Mouse (Mus musculus) left cerebral cortex, adult 8-10 months (tissue): Measurements from ENCODE around the gene Hdac11. TPM values are rescaled to one million over a fixed set of nuclear protein-coding genes. Genes with fewer than 3 reads are reported as not detected.

Experiments used
- DNase-seq, 2 experiments: peaks; one replicate each; pipeline ENCODE4 v3.0.0; 2022; ENCODE audit warnings: low spot score in 2 of 2
- total RNA-seq, 4 experiments: library from RNA; stranded (reverse); gene quantifications; 2 replicates each; pipeline ENCODE4 v1.2.4; 2022

Hdac11 gene
- total RNA-seq, 4 experiments from 2014 or later = 185 to 200 (median 195) TPM

- DNase-seq = no peak
Observed at GRCm38 (mm10) chr6:91137343-91137956, 19.0 kb upstream of the Hdac11 start.

- DNase-seq = no peak
Observed at GRCm38 (mm10) chr6:91139846-91140245, 16.6 kb upstream of the Hdac11 start.

- no peak for DNase-seq
Observed at GRCm38 (mm10) chr6:91145056-91145455, 11.4 kb upstream of the Hdac11 start.

GRCm38 (mm10) chr6:91145572-91145971, 10.9 kb upstream of the Hdac11 start:
- DNase-seq = no peak

- DNase-seq = no peak
Observed at GRCm38 (mm10) chr6:91146443-91147151, 9.9 kb upstream of the Hdac11 start.

- DNase-seq = no peak
Observed at GRCm38 (mm10) chr6:91147152-91147770, 9.2 kb upstream of the Hdac11 start.

GRCm38 (mm10) chr6:91152892-91153548, 3.4 kb upstream of the Hdac11 start:
- no peak for DNase-seq

GRCm38 (mm10) chr6:91153549-91154064, 2.9 kb upstream of the Hdac11 start:
- peak; percentile 64 to 79 for DNase-seq

- no peak for DNase-seq
Observed at GRCm38 (mm10) chr6:91154685-91155084, 1.8 kb upstream of the Hdac11 start.

- no peak for DNase-seq
Observed at GRCm38 (mm10) chr6:91155286-91155685, 1.2 kb upstream of the Hdac11 start.

- no peak for DNase-seq
Observed at GRCm38 (mm10) chr6:91156062-91156461, 403 bp upstream of the Hdac11 start.

- no peak for DNase-seq
Observed at GRCm38 (mm10) chr6:91157237-91157570, 739 bp downstream of the Hdac11 start.

- no peak for DNase-seq
Observed at GRCm38 (mm10) chr6:91159047-91159446, 2.6 kb downstream of the Hdac11 start.

GRCm38 (mm10) chr6:91160399-91160798, 3.9 kb downstream of the Hdac11 start:
- peak in 1 of 2 experiments; percentile 71 for DNase-seq

- no peak for DNase-seq
Observed at GRCm38 (mm10) chr6:91160976-91161375, 4.5 kb downstream of the Hdac11 start.

GRCm38 (mm10) chr6:91161506-91162235, 5.2 kb downstream of the Hdac11 start:
- DNase-seq = no peak

- DNase-seq = no peak
Observed at GRCm38 (mm10) chr6:91162314-91162713, 5.8 kb downstream of the Hdac11 start.

GRCm38 (mm10) chr6:91163195-91163911, 6.9 kb downstream of the Hdac11 start:
- no peak for DNase-seq

GRCm38 (mm10) chr6:91164584-91164983, 8.1 kb downstream of the Hdac11 start:
- DNase-seq = no peak

GRCm38 (mm10) chr6:91165210-91165609, 8.7 kb downstream of the Hdac11 start:
- peak in 1 of 2 experiments; percentile 57 for DNase-seq

- DNase-seq = no peak
Observed at GRCm38 (mm10) chr6:91167828-91168227, 11.4 kb downstream of the Hdac11 start.
